Mouse (Mus musculus) ovary, adult 2 months (tissue): Measurements from ENCODE around the gene Rad51c. TPM values are rescaled to one million over a fixed set of nuclear protein-coding genes. Genes with fewer than 3 reads are reported as not detected.

Source experiments
- polyA plus RNA-seq: library from polyadenylated mRNA; depleted of rRNA; stranded (reverse); fragments of >200 nt; gene quantifications from 2 replicates; pipeline ENCODE4 v1.2.3, GENCODE M21; 2012; rRNA removed

Gene Rad51c
- polyA plus RNA-seq, result 0.57 and 1.2 TPM in 2 replicates

GRCm38 (mm10) chr11:87404876-87405275 lies at the start of gene Rad51c, which contains the start of gene Tex14:
Rad51c (minus strand) TSS chr11:87404954.
Tex14 (plus strand) TSS chr11:87405065.

GRCm38 (mm10) chr11:87358331-87359261 lies 46.2 kb downstream of the Rad51c start, which contains the start of gene Ppm1e:
Ppm1e (minus strand) TSS chr11:87359023.

Other genes with a start within 250 kb of the Rad51c start
- 4.7 and 5.5 TPM in 2 replicates for gene Ppm1e, start 45.9 kb downstream of the Rad51c start, polyA plus RNA-seq
- gene Tex14, start 111 bp upstream of the Rad51c start, polyA plus RNA-seq, result 1.8 and 4.4 TPM in 2 replicates
- gene Gm11492, start 161.7 kb upstream of the Rad51c start, polyA plus RNA-seq, result not detected in 2 replicates
- gene Sept4, start 163.9 kb upstream of the Rad51c start, polyA plus RNA-seq, result 14.6 and 20.3 TPM in 2 replicates
- 33.1 and 47.8 TPM in 2 replicates for gene Mtmr4, start 187.2 kb upstream of the Rad51c start, polyA plus RNA-seq
- gene Hsf5, start 212.2 kb upstream of the Rad51c start, polyA plus RNA-seq, result 0.09 and 0.12 TPM in 2 replicates